Mouse (Mus musculus): Measurements from ENCODE around the gene Olfr161.
"Not testable (repeated sequence)": the region's sequence is repeated elsewhere in the genome, so short reads cannot be mapped to it uniquely, and the experiment has no call there.

Olfr161 gene

GRCm38 (mm10) chr16:3590691-3591090, at the start of gene Olfr161:
TSS of gene Olfr161 (plus strand) at chr16:3591042.
- DNase-seq, result no peak

- DNase-seq, result no peak
Measured at GRCm38 (mm10) chr16:3563553-3563952, 27.3 kb upstream of the Olfr161 start.

GRCm38 (mm10) chr16:3577658-3578057, 13.2 kb upstream of the Olfr161 start:
- not testable (repeated sequence) for DNase-seq

GRCm38 (mm10) chr16:3578227-3578848, 12.5 kb upstream of the Olfr161 start:
- not testable (repeated sequence) for DNase-seq

- DNase-seq, result not testable (repeated sequence)
Measured at GRCm38 (mm10) chr16:3631376-3631775, 40.5 kb downstream of the Olfr161 start.

- DNase-seq, result peak; percentile 12
Measured at GRCm38 (mm10) chr16:3632572-3633361, 41.9 kb downstream of the Olfr161 start.

Measured in thymus, postnatal 4 days (tissue).